Mouse (Mus musculus): ENCODE results near the gene Krtap10-10. TPM values are rescaled to one million over a fixed set of nuclear protein-coding genes. Genes with fewer than 3 reads are reported as not detected.
"Not testable (repeated sequence)": the region's sequence is repeated elsewhere in the genome, so short reads cannot be mapped to it uniquely, and the experiment has no call there.

Krtap10-10 gene
- polyA plus RNA-seq (2016; fragmentation: Nextera tagmentation; extraction: Ambion mirVana), result not detected in 2 replicates

DNA sequence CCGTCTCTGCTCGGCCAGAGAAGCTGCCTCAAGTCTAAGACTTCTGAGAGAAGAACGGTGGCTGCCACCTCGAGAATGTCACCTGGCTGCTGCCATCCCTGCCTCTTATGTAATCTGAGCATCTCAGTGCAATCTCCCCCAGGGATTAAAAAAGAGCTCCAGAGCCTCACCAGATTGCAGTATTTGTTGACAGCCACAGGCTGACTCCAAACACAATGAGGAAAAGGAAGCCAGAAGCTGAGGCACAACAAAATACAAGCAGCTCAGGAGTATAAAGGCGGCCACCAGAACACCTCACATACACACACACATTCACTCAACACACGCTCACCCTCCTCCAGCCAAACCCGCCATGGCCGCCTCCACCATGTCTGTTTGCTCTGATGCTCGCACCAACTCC is at the start of gene Krtap10-10:
Krtap10-10 (plus strand) TSS at position 301 of the 400 bp plus-strand sequence.
- 56% methylated on average over 9 of the region's 9 CpGs for whole genome bisulfite sequencing (ENCODE audit: insufficient replicate concordance)
- H3K9me3 ChIP-seq (replicated peaks), result no peaks in the 10 kb centered on the region
- H3K27ac ChIP-seq, result no peak within 1 kb of the TSS
- no peak within 1 kb of the TSS for H3K4me3 ChIP-seq
- H3K27me3 ChIP-seq (replicated peaks), result no peaks in the 10 kb centered on the region
- no peak for ATAC-seq
- H3K9ac ChIP-seq, result no peak within 1 kb of the TSS
- H3K4me1 ChIP-seq, result no peaks in the 10 kb centered on the region
- no peaks in the 10 kb centered on the region for H3K36me3 ChIP-seq
- H3K4me2 ChIP-seq, result no peak within 1 kb of the TSS

DNA sequence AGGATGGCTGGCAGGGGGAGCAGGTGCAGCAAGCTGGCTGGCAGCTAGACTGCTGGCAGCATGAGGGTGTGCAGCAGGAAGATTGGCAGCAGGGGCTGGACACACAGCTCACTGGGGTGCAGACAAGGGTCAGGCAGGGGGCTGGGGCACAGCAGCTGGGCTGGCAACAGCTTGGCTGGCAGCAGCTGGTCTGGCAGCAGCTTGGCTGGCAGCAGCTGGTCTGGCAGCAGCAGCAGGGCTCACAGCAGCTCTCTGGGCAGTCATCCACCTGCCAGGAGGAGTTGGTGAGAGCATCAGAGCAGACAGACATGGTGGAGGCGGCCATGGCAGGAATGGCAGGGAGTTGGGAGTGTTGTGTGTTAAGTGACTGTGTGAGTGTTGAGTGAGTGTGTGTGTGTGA is 47.9 kb upstream of the Krtap10-10 start, which contains the start of gene Gm7137:
Gm7137 (minus strand) TSS at position 325 of the 400 bp plus-strand sequence.
- 45% methylated on average over 1 of the region's 1 CpGs for WGBS (ENCODE audit: insufficient replicate concordance)
- not testable (repeated sequence) for ATAC-seq

DNA sequence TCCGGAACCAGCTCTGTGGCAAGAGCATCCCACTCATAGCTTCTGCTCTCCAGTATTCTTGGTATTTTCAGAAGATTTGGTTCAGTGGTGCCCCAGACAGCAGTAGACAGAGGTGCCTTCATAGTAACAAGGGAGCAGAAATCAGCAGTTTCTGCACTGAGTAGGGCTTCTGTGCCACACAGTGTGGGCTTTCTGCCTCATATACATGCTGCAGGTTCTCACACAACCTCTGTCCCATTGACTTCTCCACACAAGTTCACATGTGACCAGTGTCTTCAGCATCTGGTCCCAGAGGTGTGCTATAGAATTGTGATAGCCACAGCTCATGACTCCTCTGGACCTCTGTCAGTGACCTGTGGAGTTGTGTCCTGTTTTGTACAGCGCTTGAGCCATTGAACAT is 47.1 kb upstream of the Krtap10-10 start:
- Histone ChIP-seq H3K4me2 (no peak overlapping the region), H3K4me3 (no peak overlapping the region), H3K4me1 (no peaks in the 10 kb centered on the region), H3K9me3 (replicated peaks) (no peaks in the 10 kb centered on the region), H3K9ac (no peak overlapping the region), H3K27ac (no peak overlapping the region), H3K36me3 (no peaks in the 10 kb centered on the region), H3K27me3 (replicated peaks) (no peaks in the 10 kb centered on the region)
- 63% methylated on average over 2 of the region's 2 CpGs for WGBS (ENCODE audit: insufficient replicate concordance)
- ATAC-seq, result no peak

More for the DNA sequence above, 47.9 kb upstream of the Krtap10-10 start, which contains the start of gene Gm7137:
- H3K27ac ChIP-seq; H3K36me3 ChIP-seq; H3K4me2 ChIP-seq; H3K4me3 ChIP-seq; H3K4me1 ChIP-seq; H3K9ac ChIP-seq; H3K9me3 ChIP-seq (replicated peaks); H3K27me3 ChIP-seq (replicated peaks): not testable (repeated sequence)

DNA sequence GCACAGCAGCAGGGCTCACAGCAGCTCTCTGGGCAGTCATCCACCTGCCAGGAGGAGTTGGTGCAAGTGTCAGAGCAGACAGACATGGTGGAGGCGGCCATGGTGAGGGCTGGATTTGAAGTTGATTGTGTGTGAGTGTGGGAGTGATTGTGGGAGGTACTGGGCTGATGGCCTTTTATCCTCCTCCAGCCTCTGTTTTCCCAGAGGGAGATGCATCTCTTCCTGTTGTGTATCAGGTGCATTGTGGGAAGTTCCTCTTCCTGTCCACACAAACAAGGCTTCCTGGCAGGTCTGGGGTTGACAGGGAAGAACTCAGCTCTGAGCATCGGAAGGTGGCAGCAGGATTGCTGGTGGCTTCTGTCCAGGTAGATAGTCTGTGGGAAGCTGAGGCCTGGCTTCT is 40.8 kb upstream of the Krtap10-10 start, which contains the start of gene Gm9639:
Gm9639 (minus strand) TSS at position 101 of the 400 bp plus-strand sequence.
- Histone ChIP-seq H3K9me3 (replicated peaks) (no peaks in the 10 kb centered on the region), H3K4me2 (no peak within 1 kb of the TSS), H3K4me1 (0 out of 2 replicates have a peak, but pooled peaks cover 4% of the 10 kb centered on the region), H3K4me3 (no peak within 1 kb of the TSS), H3K9ac (no peak within 1 kb of the TSS), H3K27me3 (replicated peaks) (no peaks in the 10 kb centered on the region), H3K27ac (no peak within 1 kb of the TSS), H3K36me3 (no peaks in the 10 kb centered on the region)
- no peak for ATAC-seq
- WGBS (ENCODE audit: insufficient replicate concordance), result 43% methylated on average over 2 of the region's 2 CpGs

DNA sequence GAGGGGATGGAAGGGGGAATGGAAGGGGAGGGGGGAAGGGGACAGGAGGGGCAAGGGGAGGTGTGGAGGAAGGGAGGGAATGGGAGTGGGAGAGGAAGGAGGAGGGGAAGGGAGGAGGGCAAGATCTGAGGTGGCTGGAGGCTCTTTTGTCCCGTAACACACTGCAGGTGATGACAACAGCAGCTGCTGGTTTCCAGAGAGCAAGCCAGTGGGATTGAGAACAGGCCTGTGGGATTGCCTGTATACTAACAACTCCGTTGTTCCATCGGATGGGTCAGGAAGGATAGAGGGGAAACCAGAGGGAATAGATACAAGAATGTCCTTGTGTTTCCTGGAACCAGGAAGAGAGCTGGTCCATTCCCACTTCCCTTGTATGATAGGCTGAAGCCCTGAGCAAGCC is 38.1 kb upstream of the Krtap10-10 start:
- Histone ChIP-seq H3K9ac (no peak overlapping the region), H3K9me3 (replicated peaks) (no peaks in the 10 kb centered on the region), H3K4me3 (no peak overlapping the region), H3K27ac (no peak overlapping the region), H3K27me3 (replicated peaks) (no peaks in the 10 kb centered on the region), H3K4me2 (no peak overlapping the region), H3K4me1 (0 out of 2 replicates have a peak, but pooled peaks cover 4% of the 10 kb centered on the region), H3K36me3 (no peaks in the 10 kb centered on the region)
- ATAC-seq, result no peak
- 22% methylated on average over 3 of the region's 3 CpGs for WGBS (ENCODE audit: insufficient replicate concordance)

DNA sequence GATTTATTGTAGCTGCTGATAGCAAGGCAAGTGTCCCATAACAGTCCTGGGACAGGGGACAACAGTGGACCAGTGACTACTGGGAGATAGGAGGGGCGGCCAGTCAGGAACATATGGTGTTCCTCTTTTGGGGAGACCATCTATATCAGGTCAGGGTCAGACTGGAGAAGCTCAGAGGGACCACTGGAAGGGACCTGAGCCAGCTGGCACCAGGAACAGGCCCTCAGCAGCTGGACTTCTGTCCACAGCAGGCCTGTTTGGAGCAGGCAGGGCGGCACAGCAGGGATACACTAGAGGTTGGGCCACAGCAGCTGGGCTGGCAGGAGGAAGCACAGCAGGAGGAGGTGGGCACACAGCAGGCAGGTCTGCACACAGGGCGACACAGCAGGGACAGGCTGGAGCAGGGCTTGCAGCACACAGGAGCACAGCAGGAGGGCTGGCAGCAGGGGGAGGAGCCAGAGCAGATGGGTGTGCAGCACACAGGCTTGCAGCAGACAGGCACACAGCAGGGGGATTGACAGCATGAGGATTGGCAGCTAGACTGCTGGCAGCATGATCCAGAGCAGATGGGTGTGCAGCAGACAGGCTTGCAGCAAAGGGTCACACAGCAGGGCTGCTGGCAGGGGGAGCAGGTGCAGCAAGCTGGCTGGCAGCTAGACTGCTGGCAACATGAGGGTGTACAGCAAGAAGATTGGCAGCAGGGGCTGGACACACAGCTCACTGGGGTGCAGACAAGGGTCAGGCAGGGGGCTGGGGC is 37.4 kb upstream of the Krtap10-10 start:
- H3K4me2 ChIP-seq; H3K36me3 ChIP-seq; H3K27me3 ChIP-seq (replicated peaks); H3K9ac ChIP-seq; H3K4me1 ChIP-seq; H3K27ac ChIP-seq; ATAC-seq; H3K4me3 ChIP-seq; H3K9me3 ChIP-seq (replicated peaks): not testable (repeated sequence)
- WGBS (ENCODE audit: insufficient replicate concordance), result 23% methylated on average over 3 of the region's 3 CpGs

DNA sequence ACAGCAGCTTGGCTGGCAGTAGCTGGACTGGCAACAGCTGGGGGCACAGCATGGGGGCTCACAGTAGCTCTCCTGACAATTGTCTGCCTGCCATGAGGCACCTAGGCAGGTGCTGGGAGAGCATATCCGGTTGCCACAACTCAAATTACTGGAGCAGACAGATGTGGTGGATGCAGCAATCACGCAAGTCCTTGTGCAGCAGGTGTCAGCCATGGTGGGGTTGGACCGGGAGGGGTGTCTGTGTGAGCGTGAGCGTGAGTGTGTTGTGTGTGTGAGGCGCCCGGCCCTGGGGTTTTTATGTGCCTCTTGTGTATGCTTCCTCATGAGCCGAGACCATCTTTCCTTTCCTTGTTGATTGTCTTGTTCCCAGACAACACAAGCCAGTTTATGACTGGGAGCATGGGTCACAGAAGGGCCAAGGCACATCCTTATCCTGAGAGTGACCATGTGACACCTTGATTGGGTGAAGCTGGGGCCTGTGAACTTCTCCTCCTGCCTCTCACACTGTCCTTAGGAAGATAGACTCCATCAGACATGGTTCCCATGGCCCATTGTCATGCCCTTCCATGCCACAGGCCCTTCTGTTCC is 36.7 kb upstream of the Krtap10-10 start, which contains the start of gene Gm19668:
Gm19668 (minus strand) TSS at position 213 of the 588 bp plus-strand sequence.
- 51% methylated on average over 8 of the region's 8 CpGs for WGBS (ENCODE audit: insufficient replicate concordance)
- ATAC-seq, result no peak
- H3K4me1 ChIP-seq, result 0 out of 2 replicates have a peak, but pooled peaks cover 4% of the 10 kb centered on the region

DNA sequence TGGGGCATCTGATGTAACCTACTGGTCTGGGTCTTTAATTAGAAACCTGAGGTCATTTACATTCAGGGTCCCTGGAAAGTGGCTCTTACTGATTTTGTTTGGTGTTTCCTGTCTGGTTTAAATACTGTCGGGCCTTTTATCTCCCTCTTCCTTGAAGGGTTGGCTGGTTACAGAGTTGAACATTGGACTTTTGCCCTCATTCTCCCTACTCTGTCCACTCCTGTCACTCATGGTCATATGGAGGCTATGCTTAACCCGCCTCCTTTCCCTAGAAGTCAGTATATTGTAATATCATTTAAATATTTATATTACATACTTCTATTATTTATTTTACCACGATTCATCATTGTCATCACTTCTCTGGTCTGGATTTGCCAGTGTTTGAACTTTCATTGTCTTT is 31.7 kb upstream of the Krtap10-10 start:
- H3K27me3 ChIP-seq (replicated peaks), result no peaks in the 10 kb centered on the region
- no peak for ATAC-seq
- no peak overlapping the region for H3K4me3 ChIP-seq
- H3K36me3 ChIP-seq, result no peaks in the 10 kb centered on the region
- H3K27ac ChIP-seq, result no peak overlapping the region
- no peak overlapping the region for H3K4me2 ChIP-seq
- H3K4me1 ChIP-seq, result 0 out of 2 replicates have a peak, but pooled peaks cover 4% of the 10 kb centered on the region
- WGBS (ENCODE audit: insufficient replicate concordance), result 34% methylated on average over 3 of the region's 3 CpGs
- H3K9ac ChIP-seq, result no peak overlapping the region
- H3K9me3 ChIP-seq (replicated peaks), result no peaks in the 10 kb centered on the region

More for the DNA sequence above, 36.7 kb upstream of the Krtap10-10 start, which contains the start of gene Gm19668:
- Histone ChIP-seq H3K27me3 (replicated peaks) (no peaks in the 10 kb centered on the region), H3K9me3 (replicated peaks) (no peaks in the 10 kb centered on the region), H3K4me3 (no peak within 1 kb of the TSS), H3K4me2 (no peak within 1 kb of the TSS), H3K27ac (no peak within 1 kb of the TSS), H3K36me3 (no peaks in the 10 kb centered on the region), H3K9ac (no peak within 1 kb of the TSS)

DNA sequence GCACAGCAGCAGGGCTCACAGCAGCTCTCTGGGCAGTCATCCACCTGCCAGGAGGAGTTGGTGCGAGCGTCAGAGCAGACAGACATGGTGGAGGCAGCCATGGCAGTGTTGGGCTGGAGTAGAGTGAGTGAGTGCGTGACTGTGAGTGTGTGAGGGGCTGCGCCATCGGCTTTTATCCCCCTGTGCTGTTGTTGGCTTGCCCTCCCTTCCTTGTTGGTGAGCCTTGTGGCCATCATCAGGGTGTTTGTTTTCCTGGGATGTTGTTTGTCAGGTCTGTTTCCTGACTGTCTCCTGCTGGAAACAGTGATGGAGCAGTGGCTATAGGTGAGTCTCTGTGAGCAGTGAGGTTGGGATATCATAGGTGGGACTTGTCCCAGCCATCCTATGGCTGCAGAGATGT is 24.0 kb upstream of the Krtap10-10 start, which contains the start of gene Gm9507:
Gm9507 (minus strand) TSS at position 101 of the 400 bp plus-strand sequence.
- H3K27ac ChIP-seq, result no peak within 1 kb of the TSS
- H3K4me1 ChIP-seq, result no peaks in the 10 kb centered on the region
- no peak within 1 kb of the TSS for H3K4me2 ChIP-seq
- H3K36me3 ChIP-seq, result no peaks in the 10 kb centered on the region
- H3K4me3 ChIP-seq, result no peak within 1 kb of the TSS
- H3K9ac ChIP-seq, result no peak within 1 kb of the TSS
- H3K9me3 ChIP-seq (replicated peaks), result no peaks in the 10 kb centered on the region; the same call in 1 of the 2 replicates
- no peaks in the 10 kb centered on the region for H3K27me3 ChIP-seq (replicated peaks)
- WGBS (ENCODE audit: insufficient replicate concordance), result 51% methylated on average over 5 of the region's 5 CpGs
- no peak for ATAC-seq

DNA sequence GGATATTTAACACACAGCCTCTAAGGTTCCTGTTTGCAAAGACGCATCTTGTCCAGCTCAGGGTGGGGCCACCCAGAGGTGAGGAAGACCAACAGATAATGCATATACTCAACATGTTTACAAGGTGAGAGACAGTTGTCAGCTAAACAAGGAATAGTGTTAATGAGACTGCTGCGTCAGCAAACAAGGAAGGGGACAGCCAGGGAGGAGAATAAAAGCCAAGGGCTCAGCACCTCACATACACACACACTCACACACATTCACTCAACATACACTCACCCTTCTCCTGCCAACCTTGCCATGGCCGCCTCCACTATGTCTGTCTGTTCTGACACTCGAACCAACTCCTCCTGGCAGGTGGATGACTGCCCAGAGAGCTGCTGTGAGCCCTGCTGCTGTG is 21.4 kb upstream of the Krtap10-10 start, which contains the start of gene Gm2696:
Gm2696 (plus strand) TSS at position 301 of the 400 bp plus-strand sequence.
- no peak within 1 kb of the TSS for H3K4me3 ChIP-seq
- no peak for ATAC-seq
- no peak within 1 kb of the TSS for H3K27ac ChIP-seq
- no peaks in the 10 kb centered on the region for H3K27me3 ChIP-seq (replicated peaks)
- 35% methylated on average over 4 of the region's 4 CpGs for whole genome bisulfite sequencing (ENCODE audit: insufficient replicate concordance)
- no peak within 1 kb of the TSS for H3K4me2 ChIP-seq
- H3K9me3 ChIP-seq (replicated peaks), result no peaks in the 10 kb centered on the region; the same call in 1 of the 2 replicates
- no peaks in the 10 kb centered on the region for H3K4me1 ChIP-seq
- H3K9ac ChIP-seq, result no peak within 1 kb of the TSS
- no peaks in the 10 kb centered on the region for H3K36me3 ChIP-seq

DNA sequence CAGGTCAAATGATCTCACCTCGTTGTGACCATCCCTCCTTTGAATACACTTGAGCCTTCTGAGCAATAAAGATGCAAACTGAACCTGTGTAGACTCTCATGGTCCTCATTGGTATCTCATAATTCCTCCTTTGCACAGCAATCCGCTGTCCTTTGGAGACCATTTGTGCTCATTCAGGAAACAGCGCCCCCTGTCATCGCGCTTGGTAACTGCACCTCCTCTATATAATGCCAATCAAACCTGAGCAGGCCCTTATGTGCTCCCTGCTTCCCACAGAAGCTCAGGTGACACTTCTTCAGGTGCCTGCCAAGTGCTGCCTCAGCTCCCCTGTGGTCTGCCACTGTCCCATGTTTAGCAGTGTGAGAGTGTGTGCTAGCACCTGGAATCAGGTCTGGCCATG is 20.2 kb upstream of the Krtap10-10 start:
- no peaks in the 10 kb centered on the region for H3K36me3 ChIP-seq
- WGBS (ENCODE audit: insufficient replicate concordance), result 23% methylated on average over 5 of the region's 5 CpGs
- H3K9ac ChIP-seq, result no peak overlapping the region
- ATAC-seq, result no peak
- H3K27me3 ChIP-seq (replicated peaks), result no peaks in the 10 kb centered on the region
- no peak overlapping the region for H3K27ac ChIP-seq
- no peak overlapping the region for H3K4me3 ChIP-seq
- H3K4me2 ChIP-seq, result no peak overlapping the region
- no peaks in the 10 kb centered on the region for H3K4me1 ChIP-seq
- H3K9me3 ChIP-seq (replicated peaks), result no peaks in the 10 kb centered on the region

DNA sequence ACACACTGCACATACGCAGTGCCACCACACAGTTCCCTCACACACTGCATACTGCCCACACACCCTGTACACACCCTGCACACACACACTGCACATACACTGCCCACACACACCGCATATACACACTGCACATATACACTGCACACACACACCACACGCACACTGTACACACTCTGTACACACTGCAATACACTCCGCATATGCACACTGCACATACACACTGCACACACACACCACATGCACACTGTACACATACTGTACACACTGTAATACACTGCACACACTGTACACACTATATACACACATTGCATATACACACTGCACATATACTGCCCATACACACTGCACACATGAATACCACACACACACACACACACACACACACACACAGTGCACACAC is 17.2 kb upstream of the Krtap10-10 start:
- no peak overlapping the region for H3K4me2 ChIP-seq
- H3K9ac ChIP-seq, result no peak overlapping the region
- no peak for ATAC-seq
- no peaks in the 10 kb centered on the region for H3K9me3 ChIP-seq (replicated peaks)
- no peaks in the 10 kb centered on the region for H3K4me1 ChIP-seq
- no peaks in the 10 kb centered on the region for H3K27me3 ChIP-seq (replicated peaks)
- H3K4me3 ChIP-seq, result no peak overlapping the region
- no peaks in the 10 kb centered on the region for H3K36me3 ChIP-seq
- H3K27ac ChIP-seq, result no peak overlapping the region
- WGBS (ENCODE audit: insufficient replicate concordance), result 79% methylated on average over 4 of the region's 4 CpGs

All from liver, embryonic 12.5 days (tissue).